Comparison of ENCODE assay signal across 14 mouse cellular contexts in the genomic region with DNA sequence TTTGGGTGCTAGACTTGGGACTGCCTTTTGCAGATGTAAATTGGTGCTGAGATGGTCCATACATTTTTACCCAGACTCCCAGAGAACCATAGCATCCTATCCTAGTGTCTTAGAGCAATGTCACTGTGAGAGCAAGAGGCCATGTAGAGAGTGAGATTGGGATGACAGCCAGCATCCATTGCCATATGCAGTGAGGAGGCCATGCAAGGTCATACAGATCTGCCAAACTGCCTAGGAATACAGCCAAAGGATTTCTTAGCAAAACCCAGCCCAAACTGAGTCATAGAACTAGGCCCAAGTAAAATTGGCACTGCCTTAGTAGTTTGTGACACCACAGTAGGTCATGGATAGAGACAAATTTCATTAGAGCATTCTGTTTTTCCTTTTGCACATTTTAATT.
DNase-seq lines count a peak whose midpoint lies in the region; ATAC-seq and TF ChIP-seq lines count a peak whose summit lies in the region.
"Had no signal": no experiment of that assay in that cellular context is flagged by ENCODE, and none has a peak within 500 bp of the region (broad histone marks: within the 10 kb centered on the region; RNA-seq: fewer than 3 reads in every experiment).

No protein-coding gene starts in this region.

- no peaks in the 10 kb centered on the region for H3K27me3 ChIP-seq in heart, adult 2 months (ENCODE audit: control insufficient read depth, insufficient read depth, low read length)
- no peaks in the 10 kb centered on the region for H3K27me3 ChIP-seq in heart, embryonic 11.5 days (ENCODE audit: control insufficient read depth, insufficient read depth, low read length)
- no peaks in the 10 kb centered on the region for H3K27me3 ChIP-seq in lung, postnatal 0 days (replicated peaks; ENCODE audit: insufficient read depth, low read length)
- H3K27me3 ChIP-seq: embryonic facial prominence, embryonic 12.5 days; hindbrain, embryonic 15.5 days had no signal

- TF ChIP-seq POLR2A in heart, adult 2 months (IDR thresholded peaks at IDR 0.05; ENCODE audit: insufficient read depth, low read depth, low read length): no peak

- no peaks in the 10 kb centered on the region for H3K9me3 ChIP-seq in heart, embryonic 11.5 days (replicated peaks; ENCODE audit: control insufficient read depth, low read length)
- H3K9me3 ChIP-seq in lung, postnatal 0 days (ENCODE audit: low read length): no peaks in the 10 kb centered on the region
- H3K9me3 ChIP-seq: embryonic facial prominence, embryonic 12.5 days; hindbrain, embryonic 15.5 days had no signal

- no peak overlapping the region for H3K4me2 ChIP-seq in heart, embryonic 11.5 days
- no peak overlapping the region for H3K4me2 ChIP-seq in lung, postnatal 0 days (replicated peaks; ENCODE audit: low read depth, low read length)
- H3K4me2 ChIP-seq: embryonic facial prominence, embryonic 12.5 days; hindbrain, embryonic 15.5 days had no signal

- peak overlapping the region; percentile 41; the same call in 1 of the 2 replicates for H3K27ac ChIP-seq in heart, adult 2 months
- no peak overlapping the region for H3K27ac ChIP-seq in heart, embryonic 11.5 days (ENCODE audit: low read depth, low read length)
- no peak overlapping the region for H3K27ac ChIP-seq in lung, postnatal 0 days (ENCODE audit: low read length)
- H3K27ac ChIP-seq: embryonic facial prominence, embryonic 12.5 days; hindbrain, embryonic 15.5 days had no signal

- H3K4me1 ChIP-seq in heart, adult 2 months (ENCODE audit: control insufficient read depth, insufficient read depth, low read length): peaks cover 8% of the 10 kb centered on the region
- no peaks in the 10 kb centered on the region for H3K4me1 ChIP-seq in heart, embryonic 11.5 days (ENCODE audit: control insufficient read depth, insufficient read depth, low read length)
- no peaks in the 10 kb centered on the region for H3K4me1 ChIP-seq in lung, postnatal 0 days (ENCODE audit: insufficient read depth, low read depth, low read length)
- H3K4me1 ChIP-seq: embryonic facial prominence, embryonic 12.5 days; hindbrain, embryonic 15.5 days had no signal

- no peak overlapping the region for H3K9ac ChIP-seq in heart, adult 2 months (ENCODE audit: low read depth, low read length)
- no peak overlapping the region for H3K9ac ChIP-seq in heart, embryonic 11.5 days (ENCODE audit: low read depth, low read length)
- no peak overlapping the region for H3K9ac ChIP-seq in lung, postnatal 0 days (replicated peaks; ENCODE audit: low read depth)
- H3K9ac ChIP-seq: embryonic facial prominence, embryonic 12.5 days; hindbrain, embryonic 15.5 days; liver, postnatal 0 days had no signal

- ATAC-seq in heart, embryonic 11.5 days (replicated peaks; ENCODE audit: insufficient number of reproducible peaks, low FRiP score, low TSS enrichment): no peak
- peak; percentile 64 for ATAC-seq in lung, postnatal 0 days
- ATAC-seq: liver, postnatal 0 days had no signal

- no peaks in the 10 kb centered on the region for H3K36me3 ChIP-seq in heart, adult 2 months (ENCODE audit: control insufficient read depth, insufficient read depth, low read length)
- H3K36me3 ChIP-seq in heart, embryonic 11.5 days (ENCODE audit: control insufficient read depth, insufficient read depth, low read length): no peaks in the 10 kb centered on the region
- no peaks in the 10 kb centered on the region for H3K36me3 ChIP-seq in lung, postnatal 0 days (ENCODE audit: insufficient read depth, low read length)
- H3K36me3 ChIP-seq: embryonic facial prominence, embryonic 12.5 days; hindbrain, embryonic 15.5 days had no signal

- H3K79me2 ChIP-seq in heart, adult 2 months (replicated peaks; ENCODE audit: control insufficient read depth, insufficient read depth, low read length): no peaks in the 10 kb centered on the region

- intact Hi-C loops in heart, adult 2 months (cut with DNase I): no loop called here

- peak; percentile 35 to 67 for DNase-seq in heart, adult 2 months
- peak; percentile 79 for DNase-seq in adrenal gland, adult 2 months
- DNase-seq in gastrocnemius, postnatal 10 days: peak; percentile 37
- peak; percentile 77 for DNase-seq in lung, postnatal 0 days (ENCODE audit: low spot score)
- DNase-seq in thymus, postnatal 25 days: no peak
- DNase-seq in kidney, adult 11 months: no peak
- DNase-seq in spleen, postnatal 14 days (ENCODE audit: low spot score in 2 of 2): no peak
- DNase-seq: cerebellum, adult 11 months; kidney, postnatal 36 days; liver, postnatal 0 days; thymus, postnatal 4 days had no signal

- no peak overlapping the region for H3K4me3 ChIP-seq in heart, adult 2 months
- H3K4me3 ChIP-seq in heart, embryonic 11.5 days (ENCODE audit: low read depth, low read length): no peak overlapping the region
- no peak overlapping the region for H3K4me3 ChIP-seq in lung, postnatal 0 days (ENCODE audit: low read depth, low read length)
- H3K4me3 ChIP-seq: embryonic facial prominence, embryonic 12.5 days; hindbrain, embryonic 15.5 days had no signal

- no peak for TF ChIP-seq CTCF in heart, adult 2 months (IDR thresholded peaks at IDR 0.05)
- TF ChIP-seq CTCF in lung, postnatal 0 days (IDR thresholded peaks at IDR 0.05): no peak

- TF ChIP-seq EP300 in heart, adult 2 months (IDR thresholded peaks at IDR 0.05; ENCODE audit: insufficient read depth, low read depth, low read length): peak; percentile 56; the same call in 1 of the 2 replicates
- TF ChIP-seq EP300 in lung, postnatal 0 days (IDR thresholded peaks at IDR 0.05): no peak; the same call in 1 of the 2 replicates

Comparison
In these comparisons a context has a peak if more than half of its experiments do, and no peak if none do; other contexts are left out.
1. DNase-seq: peak in heart, adult 2 months (2 of 2), adrenal gland, adult 2 months (single experiment), gastrocnemius, postnatal 10 days (single experiment) and lung, postnatal 0 days (single experiment); none in thymus, postnatal 25 days (single experiment), kidney, adult 11 months (single experiment) and spleen, postnatal 14 days (0 of 2).